Mouse (Mus musculus) liver, embryonic 14.5 days (tissue): ENCODE measurements around the gene Slc44a2. TPM values are rescaled to one million over a fixed set of nuclear protein-coding genes. Genes with fewer than 3 reads are reported as not detected.

Experiments
- ATAC-seq: fragments of 200-750 bp; cut with Nextera tagmentation; 2 replicates; pipeline ENCODE4 v1.8.0; 2017; ENCODE audit warnings: moderate number of reproducible peaks, mild to moderate bottlenecking, moderate library complexity; ENCODE audit not compliant: insufficient read depth
- DNase-seq, 3 experiments: peaks; one replicate each; pipeline ENCODE4 v3.0.0-alpha.2; 2012 to 2013; ENCODE audit warnings: low read depth in 3 of 3, low spot score in 3 of 3
- H3K27ac ChIP-seq: fragments of 300-500 bp; sonication (generic); 2 replicates; pipeline ENCODE4 v1.5.1; 2014; ENCODE audit warnings: moderate library complexity, mild to moderate bottlenecking, control low read depth, inconsistent platforms
- H3K27me3 ChIP-seq: fragments of 300-500 bp; sonication (generic); 2 replicates; pipeline ENCODE4 v1.6.1; 2014; ENCODE audit warnings: mild to moderate bottlenecking, low read length, moderate library complexity; ENCODE audit not compliant: control insufficient read depth, insufficient read depth
- H3K36me3 ChIP-seq: fragments of 300-500 bp; sonication (generic); replicated peaks from 2 replicates; pipeline ENCODE4 v1.6.1; 2014; ENCODE audit warnings: low read depth; ENCODE audit not compliant: control insufficient read depth, insufficient read depth
- H3K4me1 ChIP-seq, 2 experiments: fragments of 200-500 bp in 1 of 2; fragments of 300-500 bp in 1 of 2; sonication (generic) in 1 of 2; replicated peaks; 2 replicates each; pipeline ENCODE4 v1.6.1; 2012 to 2014; ENCODE audit warnings: antibody characterized with exemption in 1 of 2, inconsistent platforms in 1 of 2, low read length in 1 of 2; ENCODE audit not compliant: control insufficient read depth in 2 of 2, insufficient read depth in 2 of 2
- H3K4me2 ChIP-seq: fragments of 300-500 bp; sonication (generic); 2 replicates; pipeline ENCODE4 v1.6.1; 2014; ENCODE audit warnings: low read depth, mild to moderate bottlenecking, control low read depth, moderate library complexity
- H3K4me3 ChIP-seq, 2 experiments: fragments of 200-500 bp in 1 of 2; fragments of 300-500 bp in 1 of 2; sonication (generic) in 1 of 2; 2 replicates each; pipeline ENCODE4 v1.5.1; 2012 to 2014; ENCODE audit warnings: low read depth in 2 of 2, low read length in 2 of 2, mild to moderate bottlenecking in 2 of 2, control low read depth in 1 of 2, inconsistent platforms in 1 of 2, moderate library complexity in 1 of 2; ENCODE audit not compliant: insufficient read depth in 1 of 2
- H3K9ac ChIP-seq: fragments of 300-500 bp; sonication (generic); replicated peaks from 2 replicates; pipeline ENCODE4 v1.6.1; 2014; ENCODE audit warnings: mild to moderate bottlenecking, control low read depth, moderate library complexity
- H3K9me3 ChIP-seq: fragments of 300-500 bp; sonication (generic); 2 replicates; pipeline ENCODE4 v1.6.1; 2016; ENCODE audit warnings: low read length, mixed read lengths; ENCODE audit not compliant: control insufficient read depth
- CTCF ChIP-seq: IDR thresholded peaks from 2 replicates; pipeline ENCODE4 v1.5.1; 2016; ENCODE audit warnings: antibody characterized with exemption, low read depth, control low read depth
- EP300 ChIP-seq: IDR thresholded peaks from 2 replicates; pipeline ENCODE4 v1.6.1; 2016; ENCODE audit warnings: antibody characterized with exemption, low read depth
- WGBS: fragments of 180-500 bp; shearing (Covaris S2); extraction: QIAGEN DNeasy Blood & Tissue Kit; methylation state at CpG from one replicate; pipeline ENCODE4 v1.1.7; 2014; ENCODE audit not compliant: insufficient replicate concordance; 5-methylcytosine and 5-hydroxymethylcytosine counted together
- polyA plus RNA-seq, 2 experiments: library from polyadenylated mRNA; depleted of rRNA in 1 of 2; stranded (reverse) in 1 of 2; unstranded in 1 of 2; fragments of >200 nt; fragmentation: Nextera tagmentation in 1 of 2; extraction: Ambion mirVana in 1 of 2; gene quantifications; 2 replicates each; pipeline versions ENCODE4 v1.2.1 to v1.2.3; 2012 to 2014

Slc44a2 gene
- polyA plus RNA-seq, 2 experiments: 10.0 to 11.6 TPM

- Histone ChIP-seq H3K4me2 (no peak overlapping the region), H3K9ac (no peak overlapping the region), H3K9me3 (no peaks in the 10 kb centered on the region), H3K36me3 (peaks cover 48% of the 10 kb centered on the region), H3K4me3 (no peak overlapping the region), H3K27me3 (no peaks in the 10 kb centered on the region), H3K27ac (no peak overlapping the region), H3K4me1 (no peaks in the 10 kb centered on the region)
- DNase-seq (no peak), ATAC-seq (no peak)
- 82% methylated on average over 11 of the region's 11 CpGs for WGBS
- no peak for TF ChIP-seq CTCF
- TF ChIP-seq EP300: no peak
These were observed 82.3 kb downstream of the Slc44a2 start for GRCm38 (mm10) chr9:21402764-21403253.

GRCm38 (mm10) chr9:21403745-21404144 is 83.2 kb downstream of the Slc44a2 start:
- 86% methylated on average over 5 of the region's 5 CpGs for WGBS
- TF ChIP-seq EP300 (no peak), CTCF (no peak)
- no peak for ATAC-seq

More at GRCm38 (mm10) chr9:21403745-21404144, 83.2 kb downstream of the Slc44a2 start:
- Histone ChIP-seq H3K27ac (no peak overlapping the region), H3K9ac (no peak overlapping the region), H3K4me1 (no peaks in the 10 kb centered on the region), H3K4me2 (no peak overlapping the region), H3K36me3 (peaks cover 40% of the 10 kb centered on the region), H3K27me3 (no peaks in the 10 kb centered on the region), H3K9me3 (no peaks in the 10 kb centered on the region), H3K4me3 (no peak overlapping the region)
- DNase-seq: no peak

Other genes starting within 250 kb of the Slc44a2 start
- gene Gm49373, start 247.6 kb upstream of the Slc44a2 start, polyA plus RNA-seq (2012; rRNA removed): 0.47 and 0.94 TPM in 2 replicates
- 0.32 and 0.46 TPM in 2 replicates for gene Gm49373, start 247.6 kb upstream of the Slc44a2 start, polyA plus RNA-seq (2014; fragmentation: Nextera tagmentation; extraction: Ambion mirVana)
- 27.5 and 31.1 TPM in 2 replicates for gene Fdx1l, start 247.1 kb upstream of the Slc44a2 start, polyA plus RNA-seq (2012; rRNA removed)
- 37.3 and 37.9 TPM in 2 replicates for gene Fdx1l, start 247.1 kb upstream of the Slc44a2 start, polyA plus RNA-seq (2014; fragmentation: Nextera tagmentation; extraction: Ambion mirVana)
- 2.4 and 5.6 TPM in 2 replicates for gene Gm38431, start 228.7 kb upstream of the Slc44a2 start, polyA plus RNA-seq (2012; rRNA removed)
- gene Gm38431, start 228.7 kb upstream of the Slc44a2 start, polyA plus RNA-seq (2014; fragmentation: Nextera tagmentation; extraction: Ambion mirVana): 0.91 and 1.5 TPM in 2 replicates
- gene Raver1, start 228.7 kb upstream of the Slc44a2 start, polyA plus RNA-seq (2012; rRNA removed): 21.4 and 23.4 TPM in 2 replicates
- gene Raver1, start 228.7 kb upstream of the Slc44a2 start, polyA plus RNA-seq (2014; fragmentation: Nextera tagmentation; extraction: Ambion mirVana): 23.4 and 28.4 TPM in 2 replicates
- gene Tyk2, start 189.5 kb upstream of the Slc44a2 start, polyA plus RNA-seq (2012; rRNA removed): 5.7 and 6.2 TPM in 2 replicates
- gene Tyk2, start 189.5 kb upstream of the Slc44a2 start, polyA plus RNA-seq (2014; fragmentation: Nextera tagmentation; extraction: Ambion mirVana): 4.0 and 5.1 TPM in 2 replicates
- gene Cdc37, start 170.7 kb upstream of the Slc44a2 start, polyA plus RNA-seq (2012; rRNA removed): 36.8 and 123 TPM in 2 replicates
- 118 and 129 TPM in 2 replicates for gene Cdc37, start 170.7 kb upstream of the Slc44a2 start, polyA plus RNA-seq (2014; fragmentation: Nextera tagmentation; extraction: Ambion mirVana)
- gene Pde4a, start 155.0 kb upstream of the Slc44a2 start, polyA plus RNA-seq (2012; rRNA removed): 1.3 and 1.4 TPM in 2 replicates
- gene Pde4a, start 155.0 kb upstream of the Slc44a2 start, polyA plus RNA-seq (2014; fragmentation: Nextera tagmentation; extraction: Ambion mirVana): 1.1 and 1.4 TPM in 2 replicates
- 15.1 and 15.8 TPM in 2 replicates for gene Keap1, start 81.3 kb upstream of the Slc44a2 start, polyA plus RNA-seq (2012; rRNA removed)
- 15.6 and 16.4 TPM in 2 replicates for gene Keap1, start 81.3 kb upstream of the Slc44a2 start, polyA plus RNA-seq (2014; fragmentation: Nextera tagmentation; extraction: Ambion mirVana)
- gene S1pr5, start 72.3 kb upstream of the Slc44a2 start, polyA plus RNA-seq (2012; rRNA removed): 0.06 TPM in 2 replicates
- 0.09 and 0.10 TPM in 2 replicates for gene S1pr5, start 72.3 kb upstream of the Slc44a2 start, polyA plus RNA-seq (2014; fragmentation: Nextera tagmentation; extraction: Ambion mirVana)
- gene Atg4d, start 55.4 kb upstream of the Slc44a2 start, polyA plus RNA-seq (2012; rRNA removed): 21.5 and 38.9 TPM in 2 replicates
- 69.3 and 78.1 TPM in 2 replicates for gene Atg4d, start 55.4 kb upstream of the Slc44a2 start, polyA plus RNA-seq (2014; fragmentation: Nextera tagmentation; extraction: Ambion mirVana)
- 14.4 and 21.9 TPM in 2 replicates for gene Kri1, start 32.7 kb upstream of the Slc44a2 start, polyA plus RNA-seq (2012; rRNA removed)
- gene Kri1, start 32.7 kb upstream of the Slc44a2 start, polyA plus RNA-seq (2014; fragmentation: Nextera tagmentation; extraction: Ambion mirVana): 3.9 and 5.0 TPM in 2 replicates
- gene Cdkn2d, start 29.3 kb upstream of the Slc44a2 start, polyA plus RNA-seq (2012; rRNA removed): 70.5 and 74.4 TPM in 2 replicates
- 116 and 119 TPM in 2 replicates for gene Cdkn2d, start 29.3 kb upstream of the Slc44a2 start, polyA plus RNA-seq (2014; fragmentation: Nextera tagmentation; extraction: Ambion mirVana)
- 0.06 and 0.07 TPM in 2 replicates for gene Ap1m2, start 8.4 kb upstream of the Slc44a2 start, polyA plus RNA-seq (2012; rRNA removed)
- gene Ap1m2, start 8.4 kb upstream of the Slc44a2 start, polyA plus RNA-seq (2014; fragmentation: Nextera tagmentation; extraction: Ambion mirVana): 0.16 and 0.24 TPM in 2 replicates
- gene Ilf3, start 47.2 kb downstream of the Slc44a2 start, polyA plus RNA-seq (2012; rRNA removed): 23.3 and 28.2 TPM in 2 replicates
- gene Ilf3, start 47.2 kb downstream of the Slc44a2 start, polyA plus RNA-seq (2014; fragmentation: Nextera tagmentation; extraction: Ambion mirVana): 33.5 and 36.8 TPM in 2 replicates
- gene Qtrt1, start 91.1 kb downstream of the Slc44a2 start, polyA plus RNA-seq (2012; rRNA removed): 20.0 and 25.4 TPM in 2 replicates
- 20.0 and 20.9 TPM in 2 replicates for gene Qtrt1, start 91.1 kb downstream of the Slc44a2 start, polyA plus RNA-seq (2014; fragmentation: Nextera tagmentation; extraction: Ambion mirVana)
- 30.7 and 31.6 TPM in 2 replicates for gene Dnm2, start 104.2 kb downstream of the Slc44a2 start, polyA plus RNA-seq (2012; rRNA removed)
- gene Dnm2, start 104.2 kb downstream of the Slc44a2 start, polyA plus RNA-seq (2014; fragmentation: Nextera tagmentation; extraction: Ambion mirVana): 36.8 and 41.8 TPM in 2 replicates
- gene Tmed1, start 189.6 kb downstream of the Slc44a2 start, polyA plus RNA-seq (2012; rRNA removed): 14.8 and 16.3 TPM in 2 replicates
- 24.8 and 26.4 TPM in 2 replicates for gene Tmed1, start 189.6 kb downstream of the Slc44a2 start, polyA plus RNA-seq (2014; fragmentation: Nextera tagmentation; extraction: Ambion mirVana)
- gene AB124611, start 205.5 kb downstream of the Slc44a2 start, polyA plus RNA-seq (2012; rRNA removed): 5.3 and 5.7 TPM in 2 replicates
- gene AB124611, start 205.5 kb downstream of the Slc44a2 start, polyA plus RNA-seq (2014; fragmentation: Nextera tagmentation; extraction: Ambion mirVana): 2.1 and 2.3 TPM in 2 replicates
- gene Carm1, start 226.2 kb downstream of the Slc44a2 start, polyA plus RNA-seq (2012; rRNA removed): 25.6 and 26.4 TPM in 2 replicates
- gene Carm1, start 226.2 kb downstream of the Slc44a2 start, polyA plus RNA-seq (2014; fragmentation: Nextera tagmentation; extraction: Ambion mirVana): 13.6 and 17.1 TPM in 2 replicates